13 mouse cellular contexts compared by ENCODE assay signal in genomic region chr19:55449084-55449483, GRCm38 (mm10).
DNase-seq lines count a peak whose midpoint lies in the region; ATAC-seq lines count a peak whose summit lies in the region.
"Had no signal": no experiment of that assay in that cellular context is flagged by ENCODE, and none has a peak within 500 bp of the region (broad histone marks: within the 10 kb centered on the region; RNA-seq: fewer than 3 reads in every experiment).

No protein-coding gene starts in this region.

- peak overlapping the region; percentile 15; the same call in 1 of the 2 replicates for H3K4me2 ChIP-seq in heart, embryonic 15.5 days
- no peak overlapping the region for H3K4me2 ChIP-seq in embryonic facial prominence, embryonic 11.5 days (ENCODE audit: low read depth, low read length)
- H3K4me2 ChIP-seq: limb, embryonic 13.5 days had no signal

- H3K9me3 ChIP-seq in heart, embryonic 15.5 days (replicated peaks) = no peaks in the 10 kb centered on the region
- H3K9me3 ChIP-seq in embryonic facial prominence, embryonic 11.5 days (replicated peaks; ENCODE audit: control insufficient read depth, low read length) = no peaks in the 10 kb centered on the region
- no peaks in the 10 kb centered on the region for H3K9me3 ChIP-seq in midbrain, embryonic 10.5 days (replicated peaks)
- H3K9me3 ChIP-seq: limb, embryonic 13.5 days had no signal

- H3K4me3 ChIP-seq in heart, embryonic 15.5 days = no peak overlapping the region
- H3K4me3 ChIP-seq in embryonic facial prominence, embryonic 11.5 days (ENCODE audit: low read depth, low read length) = no peak overlapping the region
- no peak overlapping the region for H3K4me3 ChIP-seq in midbrain, embryonic 10.5 days
- H3K4me3 ChIP-seq: layer of hippocampus, adult 2 months; limb, embryonic 13.5 days had no signal

- 0 out of 2 replicates have a peak, but pooled peaks cover 2% of the 10 kb centered on the region for H3K4me1 ChIP-seq in heart, embryonic 15.5 days (replicated peaks)
- H3K4me1 ChIP-seq in embryonic facial prominence, embryonic 11.5 days (ENCODE audit: control insufficient read depth, insufficient read depth, low read length) = no peaks in the 10 kb centered on the region
- peaks cover 23% of the 10 kb centered on the region for H3K4me1 ChIP-seq in midbrain, embryonic 10.5 days

- H3K27ac ChIP-seq in heart, embryonic 15.5 days = no peak overlapping the region
- H3K27ac ChIP-seq in embryonic facial prominence, embryonic 11.5 days (replicated peaks; ENCODE audit: low read depth, low read length) = no peak overlapping the region
- H3K27ac ChIP-seq in midbrain, embryonic 10.5 days (replicated peaks) = 0 out of 2 replicates have a peak overlapping the region, but pooled peaks have one; percentile 38
- H3K27ac ChIP-seq: layer of hippocampus, adult 2 months; limb, embryonic 13.5 days had no signal

- WGBS in heart, embryonic 15.5 days = 50% methylated on average over 13 of the region's 13 CpGs
- 43% methylated on average over 13 of the region's 13 CpGs for WGBS in embryonic facial prominence, embryonic 11.5 days
- WGBS in midbrain, embryonic 10.5 days = 73% methylated on average over 13 of the region's 13 CpGs

- no peaks in the 10 kb centered on the region for H3K36me3 ChIP-seq in heart, embryonic 15.5 days
- H3K36me3 ChIP-seq in embryonic facial prominence, embryonic 11.5 days (replicated peaks; ENCODE audit: control insufficient read depth, insufficient read depth, low read depth, low read length) = no peaks in the 10 kb centered on the region
- no peaks in the 10 kb centered on the region for H3K36me3 ChIP-seq in midbrain, embryonic 10.5 days
- H3K36me3 ChIP-seq: limb, embryonic 13.5 days had no signal

- no peak for DNase-seq in heart, adult 9 months (ENCODE audit: low spot score in 2 of 2)
- peak; percentile 55 for DNase-seq in MN1 (ENCODE audit: low spot score)
- DNase-seq in embryonic facial prominence, embryonic 11.5 days (ENCODE audit: low spot score) = peak; percentile 57
- DNase-seq in midbrain, embryonic 10.5 days (ENCODE audit: low spot score) = no peak
- DNase-seq in adrenal gland, adult 2 months = no peak
- DNase-seq in thymus, postnatal 0 days (ENCODE audit: low spot score) = no peak
- DNase-seq in cerebellum, adult 18-20 months = no peak
- DNase-seq: cerebellum, postnatal 36 days; right cerebral cortex, postnatal 25 days had no signal

- H3K27me3 ChIP-seq in heart, embryonic 15.5 days = no peaks in the 10 kb centered on the region
- H3K27me3 ChIP-seq in embryonic facial prominence, embryonic 11.5 days (ENCODE audit: control insufficient read depth, insufficient read depth, low read length) = no peaks in the 10 kb centered on the region
- H3K27me3 ChIP-seq in midbrain, embryonic 10.5 days (ENCODE audit: low read depth, poor library complexity, severe bottlenecking) = no peaks in the 10 kb centered on the region
- H3K27me3 ChIP-seq: limb, embryonic 13.5 days had no signal

- no peak overlapping the region for H3K9ac ChIP-seq in heart, embryonic 15.5 days
- H3K9ac ChIP-seq in embryonic facial prominence, embryonic 11.5 days (replicated peaks; ENCODE audit: low read length) = no peak overlapping the region
- H3K9ac ChIP-seq: limb, embryonic 13.5 days had no signal

- peak; percentile 64; the same call in 1 of the 2 replicates for ATAC-seq in heart, embryonic 15.5 days (replicated peaks; ENCODE audit: insufficient number of reproducible peaks, insufficient read depth, low FRiP score, low read depth)
- no peak for ATAC-seq in embryonic facial prominence, embryonic 11.5 days (replicated peaks; ENCODE audit: insufficient number of reproducible peaks, low FRiP score, low TSS enrichment, low read depth)
- ATAC-seq: CD4-positive, CD25-positive, alpha-beta regulatory T cell, adult 4 months had no signal

Comparison
In these comparisons a context has a peak if more than half of its experiments do, and no peak if none do; other contexts are left out.
1. DNase-seq: peak in MN1 (single experiment) and embryonic facial prominence, embryonic 11.5 days (single experiment); none in heart, adult 9 months (0 of 2), midbrain, embryonic 10.5 days (single experiment), adrenal gland, adult 2 months (single experiment), thymus, postnatal 0 days (single experiment) and cerebellum, adult 18-20 months (0 of 2).